Mouse (Mus musculus): ENCODE measurements at regions not wholly inside any gene's neighbourhood (a gene's known extent, or its start where the extent isn't known, plus 50 kb on each side); places are given as distances from the start of the nearest gene placed in this dataset.

DNA sequence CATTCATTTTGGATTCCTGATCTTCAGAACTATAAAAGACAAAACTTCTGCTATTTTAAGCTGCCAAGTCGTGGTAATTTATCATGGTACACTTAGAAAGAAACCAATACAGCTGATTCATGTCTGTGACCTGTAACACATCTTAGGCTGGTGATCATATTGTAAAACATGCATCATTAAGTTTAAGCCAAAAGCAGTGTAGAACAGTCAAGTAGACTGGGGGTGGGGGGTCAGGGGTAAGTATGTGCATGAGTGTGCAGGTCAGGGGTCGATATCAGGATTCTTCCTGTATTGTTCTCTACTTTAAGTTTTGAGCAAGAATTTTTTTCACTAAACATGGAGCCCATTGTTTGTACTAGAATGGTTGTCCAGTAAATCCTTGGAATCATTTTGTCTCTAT, 160.7 kb downstream of the Calcrl start:
- ATAC-seq (replicated peaks; ENCODE audit: poor library complexity): no peak

DNA sequence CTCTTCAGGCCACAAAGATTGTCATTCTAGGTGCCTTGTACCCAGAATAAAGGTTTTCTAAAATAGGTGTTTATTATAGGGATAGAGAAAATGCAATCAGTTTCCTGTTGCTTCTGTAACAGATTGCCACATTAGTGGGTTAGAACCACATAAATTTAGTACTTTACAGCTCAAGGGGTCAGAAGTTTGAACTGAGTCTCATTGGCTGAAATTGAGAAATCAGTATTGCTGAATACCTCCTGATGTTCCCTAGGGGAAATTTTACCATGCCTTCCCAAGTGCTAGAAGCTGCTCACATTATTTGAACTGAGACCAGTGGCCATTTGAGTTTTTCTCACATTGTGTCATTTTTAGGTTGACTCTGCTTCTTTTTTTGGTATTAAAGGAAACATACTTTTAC, 160.2 kb downstream of the Calcrl start:
- ATAC-seq (replicated peaks; ENCODE audit: poor library complexity): 0 out of 2 replicates have a peak, but pooled peaks have one; percentile 20

DNA sequence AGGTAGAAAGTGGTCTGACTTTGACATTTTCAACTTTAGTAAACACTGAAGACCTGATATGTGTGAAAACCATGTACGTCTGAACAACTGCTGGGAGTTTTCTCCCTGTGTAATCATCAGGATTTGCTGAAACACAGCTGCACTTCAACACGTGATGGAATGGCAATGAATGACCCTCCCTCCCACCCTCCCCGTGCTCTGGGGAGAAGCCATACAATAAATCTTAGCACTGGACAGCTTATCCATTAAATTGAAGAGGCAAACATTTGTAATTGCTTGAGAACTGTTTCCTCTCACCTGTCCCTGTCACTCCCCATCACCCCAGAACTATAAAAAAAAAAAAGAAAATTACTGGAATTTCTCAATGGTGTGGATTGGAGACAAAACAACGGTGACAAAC, 159.1 kb downstream of the Calcrl start:
- ATAC-seq (replicated peaks; ENCODE audit: poor library complexity): no peak

DNA sequence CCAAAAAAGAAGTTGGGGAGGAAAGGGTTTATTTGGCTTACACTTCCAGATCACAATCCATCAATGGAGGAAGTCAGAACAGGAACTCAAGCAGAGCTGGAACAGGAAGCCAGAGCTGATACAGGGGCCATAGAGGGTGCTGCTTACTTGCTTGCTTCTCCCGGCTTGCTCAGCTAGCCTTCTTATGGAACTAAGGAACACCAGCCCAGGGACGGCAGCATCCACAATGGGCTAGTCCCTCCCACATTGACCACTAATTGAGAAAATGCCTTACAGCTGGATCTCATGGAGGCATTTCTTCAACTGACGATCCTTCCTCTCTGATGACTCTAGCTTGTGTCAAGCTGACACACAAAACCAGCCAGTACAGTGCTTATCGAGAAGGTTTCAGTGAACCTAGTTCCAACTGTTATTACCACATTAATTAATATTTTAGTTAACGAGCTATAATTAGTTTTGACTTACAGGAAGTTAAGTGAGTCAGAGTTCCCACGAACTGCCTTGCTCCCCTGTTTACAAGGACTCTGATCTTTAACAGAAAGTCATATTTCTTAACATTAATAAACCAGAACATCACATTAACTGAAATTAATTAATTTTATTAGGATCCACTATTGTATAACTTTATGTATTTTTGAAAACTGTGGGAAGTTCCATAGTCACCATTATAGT, 158.2 kb downstream of the Calcrl start:
- ATAC-seq (replicated peaks; ENCODE audit: poor library complexity): peak; percentile 65

DNA sequence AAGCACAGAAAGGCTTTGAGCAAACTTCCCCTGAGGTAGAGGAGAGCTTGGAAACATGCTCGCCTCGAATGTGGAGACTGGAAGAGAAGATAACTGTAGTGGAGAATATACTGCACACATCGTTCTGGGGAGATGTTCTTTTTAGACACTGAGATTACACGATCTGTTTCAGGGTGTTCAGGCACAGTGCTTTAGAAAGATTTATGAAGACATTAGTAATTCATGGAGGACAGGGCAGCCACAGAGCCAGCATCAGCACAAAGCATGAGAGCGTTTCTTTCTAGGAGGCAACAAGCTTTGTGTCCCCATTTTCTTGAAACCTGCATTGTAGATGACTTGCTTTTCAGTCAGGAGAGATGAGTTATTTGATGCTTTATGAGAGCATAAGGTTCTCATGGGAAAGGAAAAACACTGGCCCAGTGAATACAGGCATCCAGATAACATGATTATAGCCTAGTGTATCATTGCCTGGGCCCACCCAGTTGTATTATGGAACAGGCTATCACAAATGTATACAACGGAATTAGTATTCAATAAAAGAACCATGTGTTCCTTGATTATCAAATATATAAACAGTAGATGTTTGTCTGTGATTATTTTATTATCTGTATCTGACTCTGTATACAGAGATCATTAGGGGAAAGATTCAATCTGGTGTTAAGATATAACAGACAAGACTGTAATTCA, 151.0 kb downstream of the Calcrl start:
- ATAC-seq (replicated peaks; ENCODE audit: poor library complexity): no peak

DNA sequence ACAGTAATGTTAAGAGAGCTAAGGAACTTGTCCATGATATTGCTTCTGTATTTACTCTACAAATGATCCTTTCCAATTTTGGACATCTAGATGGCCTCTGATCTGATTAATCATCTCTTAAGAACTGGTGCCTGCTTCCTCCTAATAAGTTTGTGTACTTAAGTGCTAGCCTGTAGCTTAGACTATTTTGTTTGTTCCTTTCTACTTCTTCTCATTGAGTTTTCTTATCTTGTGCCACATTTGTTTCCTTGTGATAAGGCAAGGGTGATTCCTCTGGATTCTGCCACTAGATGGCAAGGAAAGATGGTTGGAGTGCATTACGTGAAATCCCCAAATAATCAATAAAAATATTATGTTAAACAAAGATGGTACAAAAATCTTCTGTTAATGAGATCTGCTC, 148.0 kb downstream of the Calcrl start:
- no peak for ATAC-seq (replicated peaks; ENCODE audit: poor library complexity)

Measured in megakaryocyte progenitor cell, adult 5-6 weeks (primary cell).